Mouse (Mus musculus) gastrocnemius, postnatal 25 days (tissue): ENCODE measurements around the gene Rps26. TPM values are rescaled to one million over a fixed set of nuclear protein-coding genes. Genes with fewer than 3 reads are reported as not detected.
A peak's percentile ranks its signal among the peaks of the same experiment; 100 is the strongest.

Experiments used
- DNase-seq: peaks from one replicate; pipeline ENCODE4 v3.0.0; 2022
- long read RNA-seq, 2 experiments: library from polyadenylated mRNA; stranded (forward); transcript quantifications; one replicate each; pipeline ENCODE4 v2.0.0; 2021
- total RNA-seq, 2 experiments: library from RNA; stranded (reverse); gene quantifications; 1 replicate in 1 of 2; 2 replicates in 1 of 2; pipeline ENCODE4 v1.2.3; 2021

Rps26 gene
- total RNA-seq, result 100 to 1,000 TPM; 286 to 348 TPM
- long read RNA-seq, experiment 1, transcript Rps26-201 (4 exons, 681 nt), result major isoform, 492 of 535 reads
- long read RNA-seq, experiment 1, transcript Rps26-202 (3 exons, 596 nt), result minor isoform, 32 of 535 reads
- long read RNA-seq, experiment 1, partial matches to known transcripts, result 6 of 535 reads
- long read RNA-seq, experiment 1, other reads (novel, unspliced or antisense), result 5 of 535 reads
- long read RNA-seq, experiment 2, transcript Rps26-201 (4 exons, 681 nt), result major isoform, 326 of 359 reads
- long read RNA-seq, experiment 2, transcript Rps26-202 (3 exons, 596 nt), result minor isoform, 25 of 359 reads
- long read RNA-seq, experiment 2, partial matches to known transcripts, result 4 of 359 reads
- long read RNA-seq, experiment 2, other reads (novel, unspliced or antisense), result 4 of 359 reads

DNA sequence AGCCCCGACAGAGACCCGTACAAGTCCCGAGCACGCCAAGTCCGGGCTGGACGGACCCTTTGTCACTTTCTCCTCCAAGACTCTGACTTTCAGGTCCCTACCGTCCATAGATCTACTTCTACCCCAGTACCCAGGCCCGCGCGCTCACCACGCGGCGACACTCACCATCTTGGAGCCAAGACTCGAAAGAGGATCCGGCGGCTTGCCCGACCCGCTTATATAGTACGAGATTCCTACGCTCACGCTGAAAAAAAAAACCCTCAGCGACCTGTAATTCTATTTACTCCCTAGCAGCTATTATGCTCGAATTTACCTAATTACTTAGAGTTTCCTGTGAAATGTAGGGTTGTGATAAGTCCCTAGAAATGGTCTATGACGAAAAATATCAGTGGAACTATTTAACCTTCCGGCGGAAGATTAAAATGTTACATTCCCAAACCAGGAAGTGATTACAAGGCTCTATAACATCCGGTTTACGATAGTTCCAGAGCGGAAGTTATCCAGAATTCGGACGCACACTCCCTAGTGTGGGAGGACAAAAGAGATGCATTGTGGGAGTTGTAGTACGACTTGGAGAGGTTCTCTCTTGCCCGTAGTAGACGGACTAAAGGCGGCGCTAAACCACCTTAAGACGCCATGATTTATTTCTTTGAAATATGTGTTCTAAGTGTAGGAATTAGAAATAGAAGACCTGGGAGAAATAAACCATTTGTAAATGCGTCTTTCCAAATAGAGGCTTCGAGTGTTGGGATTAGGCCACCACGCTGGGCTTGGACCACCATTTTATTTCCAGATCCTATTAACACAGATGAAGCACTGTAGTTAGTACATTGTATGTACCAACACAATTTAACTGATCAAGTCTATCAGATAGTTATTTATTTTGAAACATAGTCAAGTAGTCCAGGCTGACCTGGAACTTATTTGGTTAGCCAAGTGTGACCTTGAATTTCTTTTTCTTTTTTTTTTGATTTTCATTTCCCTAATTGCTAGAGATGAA is at the start of gene Rps26:
Gene Rps26 (minus strand): TSS at position 437 of the 1,000 bp plus-strand sequence.
- DNase-seq, result peak; percentile 87

DNA sequence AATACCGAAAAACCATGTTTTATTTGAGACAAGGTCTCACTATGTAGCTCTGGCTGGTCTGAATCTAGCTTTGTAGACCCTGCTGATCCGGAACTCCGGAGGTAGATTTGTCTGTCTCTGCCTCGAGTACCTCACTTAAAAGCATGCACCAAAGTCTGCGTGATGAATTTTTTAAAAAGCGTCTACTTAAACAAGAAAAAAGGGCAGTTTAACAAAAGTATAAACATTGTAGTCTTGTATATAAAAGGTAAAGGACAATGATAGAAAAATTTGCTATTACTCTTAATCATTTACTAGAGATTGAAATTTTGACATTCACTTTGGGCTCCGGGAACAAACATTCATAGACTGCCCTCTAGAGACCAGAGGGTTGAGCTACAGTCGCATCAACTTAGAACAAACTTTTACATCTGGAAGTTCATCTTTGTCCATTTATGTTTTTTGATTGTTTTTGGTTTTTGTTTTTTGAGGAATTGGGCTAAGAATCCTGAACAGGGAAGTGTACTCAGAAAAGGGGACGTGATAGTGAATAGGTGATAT is 48.0 kb upstream of the Rps26 start:
- no peak for DNase-seq

DNA sequence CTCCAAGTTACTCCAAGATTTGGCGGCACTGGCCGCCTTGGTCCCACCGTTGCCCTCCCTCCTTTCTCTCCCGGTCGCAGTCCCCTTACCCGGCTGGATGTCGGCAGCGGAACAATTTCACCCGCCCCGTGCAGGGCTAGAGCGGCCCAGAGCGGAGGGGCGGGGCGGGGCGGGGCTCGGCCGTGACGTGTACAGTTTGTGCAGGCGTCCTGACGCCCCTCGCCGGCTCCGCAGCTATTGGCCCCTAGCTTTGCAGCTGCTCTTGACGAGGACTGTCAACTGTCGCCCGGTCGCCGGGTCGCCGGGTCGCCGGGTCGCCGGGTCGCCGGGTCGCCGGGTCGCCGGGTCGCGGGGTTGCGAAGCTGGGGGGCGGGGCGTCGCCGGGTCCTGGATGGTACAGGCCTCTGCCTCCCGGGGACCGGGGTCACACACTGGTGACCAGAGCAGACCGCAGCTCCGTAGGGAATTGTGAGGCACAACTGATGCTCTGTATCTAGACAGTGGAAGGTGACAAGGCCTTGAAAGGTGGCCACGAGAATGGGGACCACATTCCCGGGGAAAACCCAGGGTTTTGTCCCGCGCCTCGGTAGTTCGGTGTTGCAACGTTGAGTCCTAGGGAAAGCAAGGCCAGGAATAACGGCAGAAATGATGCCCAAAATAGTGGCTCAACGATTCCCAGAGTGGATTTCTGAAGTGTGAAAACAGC is 47.4 kb upstream of the Rps26 start, which contains the start of gene Suox:
Gene Suox (minus strand): TSS at position 311 of the 706 bp plus-strand sequence.
- peak; percentile 88 for DNase-seq

DNA sequence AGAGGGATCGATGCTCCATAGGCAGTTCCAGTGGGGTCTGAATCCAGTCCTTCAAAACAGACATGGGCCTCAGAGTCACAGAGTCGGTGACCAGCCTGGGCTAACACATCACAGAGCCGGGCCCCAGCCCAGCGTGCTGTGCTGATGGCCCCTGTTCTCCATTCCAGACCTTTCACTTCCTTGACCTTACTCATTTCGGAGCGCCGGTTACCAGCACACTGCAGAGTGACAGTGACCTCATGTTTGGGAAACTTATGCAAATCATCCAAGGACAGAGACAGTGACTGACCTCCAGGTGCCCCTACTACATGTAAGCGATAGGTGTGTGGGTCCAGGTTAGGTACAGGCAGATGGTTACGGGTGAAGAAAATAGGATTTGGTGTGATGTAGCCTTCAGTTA is 44.6 kb upstream of the Rps26 start:
- no peak for DNase-seq

DNA sequence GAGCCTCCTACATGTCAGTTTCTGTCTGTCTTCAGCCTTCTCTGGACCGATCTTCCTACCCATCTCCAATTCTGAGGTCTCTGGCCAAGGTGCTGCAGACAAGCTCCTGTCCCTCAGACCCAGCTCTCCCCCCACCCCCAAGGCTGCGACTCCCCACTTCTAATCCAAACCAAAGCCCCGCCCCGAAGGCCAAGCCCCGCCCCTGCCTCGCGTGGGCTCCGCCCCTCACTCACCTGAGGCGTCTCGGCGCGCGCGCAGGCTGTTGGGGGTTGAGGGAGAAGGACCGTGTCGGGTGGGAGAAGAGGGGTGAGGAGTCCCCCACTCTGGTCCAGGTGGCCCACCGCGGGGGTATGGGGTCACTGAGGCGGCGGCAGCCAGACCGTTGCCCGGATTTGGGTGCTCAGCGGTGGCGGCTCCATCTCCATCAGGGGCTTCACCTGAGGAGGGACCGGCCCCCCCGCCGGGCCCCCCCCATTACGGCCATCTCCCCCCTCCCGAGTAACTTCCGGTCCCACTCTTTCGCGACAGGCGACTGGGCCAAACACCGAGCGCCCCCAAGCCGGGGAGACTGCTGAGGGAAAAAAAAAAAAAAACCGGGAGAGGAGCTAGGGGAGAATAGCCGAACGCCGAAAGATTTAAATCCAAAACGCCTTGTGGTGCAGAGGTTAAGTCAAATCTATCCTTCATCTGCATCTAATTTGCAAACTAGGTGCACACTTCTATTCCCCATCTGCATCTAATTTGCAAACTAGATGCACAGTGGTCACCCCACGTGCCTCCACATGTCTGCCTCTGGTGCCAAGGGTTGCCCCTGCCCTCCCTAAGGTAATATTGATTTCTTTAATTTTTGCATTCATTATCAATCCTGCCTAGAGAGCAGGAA is 42.5 kb upstream of the Rps26 start:
- DNase-seq, result no peak

DNA sequence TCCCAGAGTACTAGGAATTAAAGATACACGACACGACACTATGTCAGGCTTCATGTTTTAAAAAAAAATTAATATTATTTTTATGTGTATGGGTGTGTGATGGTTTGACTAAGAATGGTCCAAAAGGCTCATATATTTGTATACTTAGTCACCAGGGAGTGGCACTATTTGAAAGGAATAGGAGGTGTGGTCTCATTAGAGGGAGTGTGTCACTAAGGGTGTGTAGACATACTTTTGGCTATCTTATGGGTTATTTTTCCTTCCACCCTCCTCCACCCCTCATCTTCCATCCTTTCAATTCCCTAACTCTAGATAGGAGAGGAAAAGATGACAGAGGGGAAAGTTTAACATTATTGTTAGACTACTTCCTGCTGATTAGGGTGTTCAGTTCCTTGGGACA is 39.3 kb upstream of the Rps26 start:
- no peak for DNase-seq

DNA sequence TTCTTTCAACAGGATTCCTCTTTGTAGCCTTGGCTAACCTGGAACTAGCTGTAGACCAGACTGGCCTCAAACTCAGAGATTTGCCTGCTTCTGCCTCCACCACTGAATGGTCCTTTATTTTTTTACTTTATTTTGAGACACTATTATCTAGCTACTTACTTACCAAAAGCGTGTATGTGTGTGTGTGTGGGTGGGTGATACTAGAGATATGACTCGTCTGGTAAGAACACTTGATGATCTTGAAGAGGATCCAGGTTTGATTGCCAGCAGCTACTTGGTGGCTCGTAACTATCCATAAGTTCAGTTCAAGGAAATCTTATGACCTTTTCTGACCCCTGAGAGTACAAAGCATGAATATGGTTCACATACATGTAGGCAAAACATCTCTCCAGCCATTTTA is 38.8 kb upstream of the Rps26 start:
- no peak for DNase-seq

DNA sequence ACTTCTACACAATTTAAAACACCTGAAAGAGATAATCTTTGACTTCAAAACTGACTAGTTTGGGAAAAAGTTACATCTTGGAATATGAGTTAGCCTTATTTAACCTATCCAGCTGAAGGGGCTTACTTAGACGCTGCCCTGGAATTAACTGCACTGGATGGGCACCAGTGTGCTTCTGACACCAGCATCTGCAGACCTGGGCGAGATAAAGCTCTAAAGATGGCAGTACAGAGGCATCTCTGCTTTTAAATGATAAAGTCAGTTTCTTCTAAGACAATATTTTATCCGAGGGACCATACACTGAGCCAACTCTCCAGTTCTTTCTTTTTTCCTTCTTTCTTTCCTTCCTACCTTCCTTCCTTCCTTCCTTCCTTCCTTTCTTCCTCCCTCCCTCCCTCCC is 38.3 kb upstream of the Rps26 start:
- DNase-seq, result no peak

DNA sequence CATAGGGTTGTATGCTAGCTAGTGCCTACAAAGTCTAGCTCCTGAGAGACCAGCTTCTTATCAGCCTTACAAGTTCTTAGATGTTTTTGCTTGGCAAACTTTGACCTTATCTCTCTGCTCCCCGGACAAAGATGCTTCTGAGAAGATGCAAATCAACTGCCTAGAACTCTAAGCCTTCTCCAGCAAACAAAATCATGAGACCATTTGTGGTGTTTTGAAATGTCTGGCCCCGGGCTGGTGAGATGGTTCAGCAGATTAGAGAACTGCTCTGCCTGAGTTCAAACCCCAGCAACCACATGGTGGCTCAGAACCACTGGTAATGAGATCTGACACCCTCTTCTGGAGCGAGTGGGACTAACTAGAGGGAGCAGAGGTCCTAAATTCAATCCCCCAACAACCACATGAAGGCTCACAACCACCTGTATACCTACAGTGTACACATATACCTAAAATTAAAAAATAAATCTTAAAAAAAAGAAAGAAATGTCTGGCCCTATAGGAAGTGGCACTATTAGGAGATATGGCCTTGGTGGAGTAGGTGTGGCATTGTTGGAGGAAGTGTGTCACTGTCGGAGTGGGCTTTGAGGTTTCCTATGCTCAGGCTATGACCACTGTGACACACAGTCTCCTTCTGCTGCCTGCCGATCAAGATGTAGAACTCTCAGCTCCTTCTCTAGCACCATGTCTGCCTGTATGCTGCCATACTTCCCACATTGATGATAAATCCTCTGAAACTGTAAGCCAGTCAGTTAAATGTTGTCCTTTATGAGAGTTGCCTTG is 37.1 kb upstream of the Rps26 start:
- DNase-seq, result no peak

DNA sequence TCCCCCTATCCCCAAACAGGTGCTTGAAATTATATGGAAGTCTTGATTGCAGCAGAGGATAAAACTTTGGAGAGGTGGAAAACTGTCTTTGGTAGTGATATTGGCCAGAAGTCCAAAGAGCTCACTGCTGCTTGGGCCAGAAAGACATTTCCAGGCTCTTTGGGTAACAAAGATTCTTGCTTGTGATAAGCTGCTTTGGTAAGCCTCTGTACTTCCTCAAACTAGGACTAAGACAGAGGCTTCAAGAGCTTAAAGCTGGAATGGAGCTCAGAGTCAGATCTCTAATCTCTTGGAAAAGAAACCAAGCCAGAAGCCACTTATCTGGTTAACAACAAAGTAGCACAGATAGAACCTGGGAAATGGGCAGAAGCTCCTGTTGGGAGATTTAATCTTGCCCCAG is 35.9 kb upstream of the Rps26 start:
- DNase-seq, result no peak

DNA sequence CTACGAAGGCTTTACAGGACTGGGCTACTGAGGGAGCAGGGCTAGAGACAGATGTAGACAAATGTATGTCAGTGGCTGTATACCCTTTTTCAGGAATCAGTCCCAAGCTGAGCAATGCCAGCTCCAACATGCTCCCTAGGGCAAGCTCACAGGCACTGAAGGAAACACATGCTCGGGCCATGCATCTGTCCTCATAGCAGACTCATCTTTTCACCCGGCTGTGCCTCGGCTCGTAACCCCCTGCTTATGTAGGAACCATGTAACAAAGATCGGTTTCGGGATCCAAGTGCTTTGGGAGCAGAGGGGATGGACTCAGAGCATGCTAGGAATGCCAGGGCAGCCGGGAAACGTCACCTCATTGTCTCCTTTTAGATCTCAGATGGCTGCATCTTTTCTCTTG is 32.9 kb upstream of the Rps26 start:
- DNase-seq, result no peak

DNA sequence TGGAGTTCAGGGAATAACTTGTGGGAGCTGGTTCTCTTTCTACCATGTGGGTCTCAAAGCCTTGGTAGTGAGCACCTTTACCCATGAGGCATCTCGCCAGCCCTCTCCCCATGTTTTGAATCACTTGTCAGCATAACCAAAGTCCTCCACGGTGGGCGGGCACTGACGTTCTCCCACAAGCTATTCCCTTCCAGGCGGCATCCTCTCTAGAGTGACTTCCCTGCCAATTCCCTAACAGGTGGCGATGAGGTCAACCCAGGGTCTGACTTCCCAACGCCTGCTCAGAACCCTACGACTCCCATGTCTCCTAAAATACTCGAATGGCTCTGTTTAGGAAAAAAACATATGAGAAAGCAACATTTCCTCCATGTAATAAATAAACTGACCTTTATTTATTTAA is 31.3 kb upstream of the Rps26 start:
- DNase-seq, result no peak

DNA sequence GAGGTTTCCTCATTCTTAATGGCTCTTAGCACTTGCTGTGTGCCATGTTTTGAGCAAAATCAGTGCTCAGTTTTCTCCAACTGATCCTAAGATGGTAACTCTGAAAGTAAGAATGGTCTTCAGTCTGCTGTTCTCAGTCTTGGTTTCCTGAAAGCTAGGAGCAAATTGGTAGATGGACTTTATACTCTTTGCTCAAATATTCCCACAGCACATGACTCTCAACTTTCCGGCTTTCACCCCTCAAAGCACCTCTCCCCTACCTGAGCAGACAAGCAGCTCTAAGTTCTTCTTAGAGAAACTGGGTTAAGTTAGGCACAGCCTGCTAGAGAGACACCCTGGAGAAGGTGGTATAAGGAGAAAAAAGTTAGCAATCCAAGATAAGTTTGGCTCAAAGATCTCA is 30.2 kb upstream of the Rps26 start:
- DNase-seq, result no peak

DNA sequence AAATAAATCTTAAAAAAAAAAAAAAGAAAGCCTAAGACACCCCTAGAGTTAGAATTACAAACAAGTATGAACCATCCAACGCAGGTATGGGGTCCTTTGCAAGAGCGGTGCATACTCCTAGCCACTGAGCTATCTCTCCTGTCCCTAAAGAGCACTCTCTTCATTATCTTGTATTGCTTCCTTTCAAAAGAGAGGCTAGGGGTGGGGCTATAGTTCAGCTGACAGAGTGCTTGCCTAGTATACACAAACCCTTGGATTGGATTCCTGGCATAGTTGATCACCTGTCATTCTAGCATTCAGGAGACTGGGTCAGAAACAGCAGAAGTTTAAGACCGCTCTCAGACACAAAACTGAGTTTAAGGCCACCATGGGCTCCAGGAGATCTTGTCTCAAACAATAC is 28.7 kb upstream of the Rps26 start:
- no peak for DNase-seq

DNA sequence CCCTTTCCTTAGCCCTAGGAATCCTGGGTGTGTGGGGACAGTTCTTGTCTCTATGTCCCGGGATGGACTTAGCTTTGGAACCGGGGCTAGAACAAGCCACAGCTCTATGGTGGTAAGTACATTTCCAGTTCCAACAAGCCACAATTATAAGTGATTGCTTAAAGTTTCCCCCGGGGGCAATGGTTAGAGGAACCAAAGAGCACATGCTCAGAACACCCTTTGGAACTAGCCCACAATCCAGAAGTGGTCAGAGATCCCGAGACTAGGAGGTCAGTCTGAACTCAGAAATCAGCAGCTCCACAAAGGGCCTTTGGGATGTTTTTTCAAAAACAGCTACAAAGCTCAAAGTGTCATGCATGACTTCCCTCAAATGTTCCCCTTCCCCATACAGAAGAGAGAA is 27.3 kb upstream of the Rps26 start:
- DNase-seq, result no peak

DNA sequence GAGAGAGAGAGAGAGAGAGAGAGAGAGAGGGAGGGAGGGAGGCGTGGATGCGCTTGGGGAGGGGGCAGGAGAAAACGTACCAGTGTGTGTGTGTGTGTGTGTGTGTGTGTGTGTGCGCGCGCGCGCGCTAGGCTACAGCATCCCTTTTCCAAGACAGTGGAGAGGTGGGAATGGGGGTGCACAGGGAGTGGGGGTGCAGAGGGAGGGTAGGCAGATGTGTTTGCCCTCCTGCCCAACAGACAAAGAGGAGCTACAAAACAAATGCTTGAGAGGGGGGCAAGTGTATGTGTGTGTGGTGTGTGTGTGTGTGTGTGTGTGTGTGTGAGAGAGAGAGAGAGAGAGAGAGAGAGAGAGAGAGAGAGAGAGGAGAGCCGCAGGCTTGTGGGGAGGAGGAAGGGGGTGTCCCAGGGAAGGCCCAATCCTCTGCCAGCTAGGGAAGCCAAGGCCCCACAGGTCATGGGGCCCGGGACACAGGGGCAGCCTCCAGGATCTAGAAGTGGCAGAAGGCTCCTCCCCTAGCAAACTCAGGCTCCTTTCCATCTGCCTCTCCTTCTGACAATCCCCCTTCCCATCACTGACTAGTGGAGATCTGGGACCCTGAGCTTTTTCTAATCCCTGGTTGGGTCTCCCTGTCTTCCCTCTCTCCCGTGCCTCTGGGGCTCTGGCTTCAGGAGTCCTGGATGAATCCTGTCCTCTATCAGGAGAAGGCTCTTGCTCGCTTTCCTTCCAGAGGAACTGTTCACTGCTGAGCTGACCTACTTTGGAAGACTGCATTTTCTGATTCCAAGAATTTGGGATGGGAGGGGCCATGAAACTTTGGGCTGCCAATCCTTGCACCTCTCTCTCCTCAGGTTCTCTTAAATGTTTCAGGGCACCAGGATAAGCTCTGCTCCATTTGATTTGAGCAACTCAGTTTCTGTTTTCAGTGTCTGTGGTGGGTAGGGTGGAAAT is 19.9 kb upstream of the Rps26 start:
- DNase-seq, result no peak

DNA sequence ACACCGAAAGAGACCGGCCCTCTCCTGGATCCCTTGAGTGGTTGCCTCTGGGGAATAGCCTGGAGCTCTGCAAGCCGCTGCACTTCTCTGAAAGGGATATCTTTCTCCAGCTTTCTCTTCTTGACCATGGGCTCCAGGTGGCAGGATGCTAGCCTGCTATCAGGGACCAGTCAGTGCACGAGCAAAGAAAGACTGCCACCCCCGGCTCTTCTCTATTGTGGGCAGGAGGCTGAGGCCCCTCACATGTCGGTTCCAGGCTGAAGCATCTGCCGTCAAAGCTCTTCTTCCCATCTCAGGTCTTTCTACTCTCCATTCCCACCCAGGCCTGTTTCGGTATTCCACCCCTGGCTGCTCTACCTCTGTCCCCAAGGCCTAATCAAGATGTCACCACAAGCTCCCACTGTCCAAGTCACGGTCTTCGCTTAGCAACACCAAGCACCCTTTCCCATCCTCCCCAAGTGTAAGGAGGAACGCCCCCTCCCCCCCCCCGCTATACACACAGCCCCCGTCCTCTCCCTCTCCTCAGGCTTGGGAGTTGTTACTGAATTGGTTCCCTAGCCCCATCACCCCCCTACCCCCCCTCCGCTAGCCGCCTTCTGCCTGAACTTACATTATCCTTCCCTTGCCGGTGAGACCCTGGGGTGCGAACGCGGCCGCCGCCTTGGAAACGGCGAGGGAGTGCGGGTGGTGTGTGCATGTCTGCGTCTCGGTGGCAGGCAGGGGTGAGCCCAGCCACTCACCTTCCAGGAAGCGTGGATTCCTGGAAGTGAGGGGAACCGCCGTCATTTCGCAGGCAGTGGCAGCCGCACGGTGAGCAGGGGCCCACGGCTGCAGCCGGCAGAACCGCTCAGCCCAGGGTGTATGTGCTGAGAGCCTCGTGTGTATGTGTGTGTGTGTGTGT is 18.8 kb upstream of the Rps26 start, which contains the start of gene Ikzf4:
Gene Ikzf4 (minus strand): TSS at position 881 of the 901 bp plus-strand sequence.
- DNase-seq, result no peak

DNA sequence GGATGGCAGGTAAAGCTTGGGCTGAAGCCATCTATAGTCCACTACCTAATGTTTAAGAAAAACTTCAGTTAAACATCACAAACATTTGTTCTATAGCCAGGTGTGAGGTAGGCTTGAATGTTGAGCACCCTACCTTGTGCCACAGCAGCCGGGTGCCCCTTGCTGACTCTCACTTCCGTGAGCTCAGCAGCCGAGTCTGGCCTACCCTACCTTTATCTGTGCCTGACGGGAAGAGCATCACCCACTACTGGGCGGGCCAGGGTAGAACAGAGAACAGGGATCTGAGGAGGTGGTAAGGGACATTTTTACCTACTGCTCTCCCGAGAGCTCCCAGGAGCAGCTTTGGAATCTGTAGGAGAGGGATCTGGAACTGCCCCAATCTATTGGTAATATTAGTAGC is 16.2 kb upstream of the Rps26 start:
- no peak for DNase-seq
